Mouse (Mus musculus) intestine, embryonic 14.5 days (tissue): ENCODE data around the gene Lrrc8a. TPM values are rescaled to one million over a fixed set of nuclear protein-coding genes. Genes with fewer than 3 reads are reported as not detected.

Experiments used
- ATAC-seq: fragments of 200-750 bp; cut with Nextera tagmentation; replicated peaks from 2 replicates; pipeline ENCODE4 v1.8.0; 2017; ENCODE audit warnings: low read depth, moderate number of reproducible peaks, moderate TSS enrichment, moderate library complexity; ENCODE audit not compliant: low FRiP score, low TSS enrichment
- DNase-seq: peaks from one replicate; pipeline ENCODE4 v3.0.0-alpha.2; 2018; ENCODE audit warnings: low spot score
- H3K27ac ChIP-seq: fragments of 300-500 bp; sonication (generic); 2 replicates; pipeline ENCODE4 v1.5.1; 2014; ENCODE audit warnings: low read depth, mild to moderate bottlenecking, control low read depth
- H3K27me3 ChIP-seq: fragments of 300-500 bp; sonication (generic); replicated peaks from 2 replicates; pipeline ENCODE4 v1.6.1; 2014; ENCODE audit warnings: low read length, control low read depth; ENCODE audit not compliant: control insufficient read depth, insufficient read depth
- H3K36me3 ChIP-seq: fragments of 300-500 bp; sonication (generic); 2 replicates; pipeline ENCODE4 v1.6.1; 2014; ENCODE audit warnings: low read length, control low read depth; ENCODE audit not compliant: control insufficient read depth, insufficient read depth
- H3K4me1 ChIP-seq: fragments of 300-500 bp; sonication (generic); replicated peaks from 2 replicates; pipeline ENCODE4 v1.6.1; 2014; ENCODE audit warnings: low read length, control low read depth, mixed read lengths; ENCODE audit not compliant: control insufficient read depth, insufficient read depth
- H3K4me2 ChIP-seq: fragments of 300-500 bp; sonication (generic); 2 replicates; pipeline ENCODE4 v1.6.1; 2014; ENCODE audit warnings: low read length
- H3K4me3 ChIP-seq: fragments of 300-500 bp; sonication (generic); 2 replicates; pipeline ENCODE4 v1.5.1; 2014; ENCODE audit warnings: low read depth, low read length, control low read depth, mixed read lengths
- H3K9ac ChIP-seq: fragments of 300-500 bp; sonication (generic); 2 replicates; pipeline ENCODE4 v1.6.1; 2014; ENCODE audit warnings: mild to moderate bottlenecking, low read length
- H3K9me3 ChIP-seq: fragments of 300-500 bp; sonication (generic); 2 replicates; pipeline ENCODE4 v1.6.1; 2016; ENCODE audit warnings: low read length, control low read depth; ENCODE audit not compliant: control insufficient read depth
- WGBS: fragments of 180-500 bp; shearing (Covaris S2); extraction: QIAGEN DNeasy Blood & Tissue Kit; methylation state at CpG from one replicate; pipeline ENCODE4 v1.1.7; 2014; 5-methylcytosine and 5-hydroxymethylcytosine counted together
- polyA plus RNA-seq: library from polyadenylated mRNA; unstranded; fragments of >200 nt; fragmentation: Nextera tagmentation; extraction: Ambion mirVana; gene quantifications from 2 replicates; pipeline ENCODE4 v1.2.1, GENCODE M21; 2014

The Lrrc8a gene
- polyA plus RNA-seq, 1 experiment from 2014 or later, result 43.7 TPM

DNA sequence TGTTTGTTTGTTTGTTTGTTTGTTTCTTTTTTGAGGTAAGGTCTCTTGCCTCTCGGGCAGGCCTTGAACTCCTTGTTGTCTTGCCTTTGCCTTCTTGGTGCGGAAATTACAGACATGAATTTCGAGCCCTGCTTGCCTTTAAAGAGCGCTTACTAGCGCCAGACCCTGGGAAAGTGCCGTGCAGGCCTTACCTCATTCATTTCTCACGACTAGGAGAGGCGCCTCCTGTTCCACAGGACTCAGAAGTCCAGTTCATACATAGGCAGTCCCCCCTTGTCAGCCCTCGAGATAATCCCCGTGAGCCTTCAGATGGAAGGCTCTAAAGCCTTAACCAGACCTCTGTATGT, 49.5 kb downstream of the Lrrc8a start:
- H3K4me1 ChIP-seq, result peaks cover 22% of the 10 kb centered on the region
- peak overlapping the region; percentile 100 for H3K4me3 ChIP-seq
- peaks cover 4% of the 10 kb centered on the region; the same call in 1 of the 2 replicates for H3K36me3 ChIP-seq
- H3K4me2 ChIP-seq, result peak overlapping the region; percentile 92
- DNase-seq, result peak; percentile 64
- no peak for ATAC-seq
- WGBS, result under 1% methylated on average over 10 of the region's 10 CpGs
- peak overlapping the region; percentile 69; the same call in 1 of the 2 replicates for H3K27ac ChIP-seq
- H3K27me3 ChIP-seq, result no peaks in the 10 kb centered on the region
- peak overlapping the region; percentile 69 for H3K9ac ChIP-seq
- no peaks in the 10 kb centered on the region for H3K9me3 ChIP-seq

DNA sequence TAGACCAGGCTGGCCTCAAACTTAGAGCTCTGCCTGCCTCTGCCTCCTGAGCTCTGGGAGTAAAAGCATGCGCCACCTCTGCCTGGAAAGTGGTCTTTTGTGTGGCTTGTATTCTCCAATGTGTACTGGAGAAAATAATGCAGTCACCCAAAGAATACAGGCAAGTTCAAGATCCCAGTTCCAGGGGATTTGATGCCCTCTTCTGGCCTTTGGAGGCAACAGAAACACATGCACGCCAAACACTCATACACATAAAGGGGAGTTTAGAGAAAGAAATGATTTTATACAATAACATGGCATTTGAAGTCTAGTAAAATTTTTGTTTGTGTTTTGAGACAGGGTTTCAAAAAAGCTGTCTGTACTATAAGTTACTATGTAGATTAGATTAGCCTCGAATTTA, 62.0 kb downstream of the Lrrc8a start:
- H3K36me3 ChIP-seq, result peaks cover 76% of the 10 kb centered on the region
- no peak for DNase-seq
- no peaks in the 10 kb centered on the region for H3K9me3 ChIP-seq
- no peak overlapping the region for H3K4me3 ChIP-seq
- H3K4me2 ChIP-seq, result no peak overlapping the region
- 82% methylated on average over 3 of the region's 3 CpGs for WGBS
- H3K27ac ChIP-seq, result no peak overlapping the region
- no peaks in the 10 kb centered on the region for H3K27me3 ChIP-seq
- no peak for ATAC-seq
- H3K9ac ChIP-seq, result no peak overlapping the region
- no peaks in the 10 kb centered on the region for H3K4me1 ChIP-seq

GRCm38 (mm10) chr2:30299966-30300365, 62.5 kb downstream of the Lrrc8a start:
- H3K4me1 ChIP-seq, result no peaks in the 10 kb centered on the region
- H3K27me3 ChIP-seq, result no peaks in the 10 kb centered on the region
- WGBS, result 90% methylated on average over 5 of the region's 5 CpGs
- DNase-seq, result no peak
- no peak overlapping the region for H3K9ac ChIP-seq
- H3K9me3 ChIP-seq, result no peaks in the 10 kb centered on the region
- peaks cover 80% of the 10 kb centered on the region for H3K36me3 ChIP-seq
- H3K4me3 ChIP-seq, result no peak overlapping the region
- no peak for ATAC-seq
- H3K27ac ChIP-seq, result no peak overlapping the region
- H3K4me2 ChIP-seq, result no peak overlapping the region

DNA sequence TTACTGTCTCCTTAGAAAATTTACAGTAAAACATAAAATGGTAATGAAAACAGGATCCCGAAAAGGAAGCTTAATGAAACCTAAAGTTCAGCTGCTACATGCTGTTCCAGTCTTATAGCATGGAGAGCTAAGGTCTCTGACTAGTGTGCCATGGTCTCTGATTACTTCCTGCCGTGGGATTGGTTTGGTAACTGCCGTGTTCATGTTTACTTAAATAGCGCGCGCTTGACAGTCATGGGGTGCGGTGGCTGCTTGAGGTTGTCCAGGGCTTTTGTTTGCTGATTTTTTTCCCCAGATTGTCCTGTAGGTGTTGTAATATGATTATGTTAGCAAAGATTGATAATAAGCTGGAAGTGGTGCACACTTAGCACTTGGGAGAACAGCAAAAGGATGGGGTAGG, 68.6 kb downstream of the Lrrc8a start:
- 88% methylated on average over 7 of the region's 7 CpGs for WGBS
- Histone ChIP-seq H3K4me2 (no peak overlapping the region), H3K4me1 (no peaks in the 10 kb centered on the region), H3K9me3 (no peaks in the 10 kb centered on the region), H3K4me3 (no peak overlapping the region), H3K9ac (no peak overlapping the region), H3K27ac (no peak overlapping the region), H3K27me3 (no peaks in the 10 kb centered on the region), H3K36me3 (peaks cover 95% of the 10 kb centered on the region)
- no peak for ATAC-seq
- no peak for DNase-seq

GRCm38 (mm10) chr2:30309351-30309750, 71.8 kb downstream of the Lrrc8a start:
- Histone ChIP-seq H3K4me3 (no peak overlapping the region), H3K36me3 (peaks cover 92% of the 10 kb centered on the region), H3K4me2 (no peak overlapping the region), H3K27ac (no peak overlapping the region), H3K9ac (no peak overlapping the region), H3K9me3 (no peaks in the 10 kb centered on the region), H3K27me3 (no peaks in the 10 kb centered on the region), H3K4me1 (no peaks in the 10 kb centered on the region)
- ATAC-seq, result no peak
- WGBS, result 81% methylated on average over 3 of the region's 3 CpGs
- no peak for DNase-seq

DNA sequence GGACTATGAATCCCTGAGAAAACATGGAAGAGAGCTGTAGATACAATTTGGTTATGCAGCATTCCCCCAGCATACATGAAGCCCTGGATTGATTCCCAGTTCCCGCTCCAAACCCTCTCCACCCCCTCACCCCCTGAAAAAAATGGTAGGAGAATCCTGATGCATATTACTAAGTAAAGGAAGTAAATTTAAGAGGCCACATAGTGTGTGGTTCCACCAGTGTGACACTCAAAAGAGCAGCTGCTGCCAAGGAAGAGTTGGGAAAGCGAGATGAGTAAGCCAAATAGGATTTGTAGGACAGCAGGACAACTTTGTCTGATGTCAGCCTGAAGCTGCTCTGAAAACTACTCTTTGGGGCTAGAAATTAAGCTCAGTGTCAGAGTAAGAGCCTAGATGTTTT, 74.0 kb downstream of the Lrrc8a start:
- no peak overlapping the region for H3K4me3 ChIP-seq
- H3K27me3 ChIP-seq, result no peaks in the 10 kb centered on the region
- no peaks in the 10 kb centered on the region for H3K4me1 ChIP-seq
- H3K9me3 ChIP-seq, result no peaks in the 10 kb centered on the region
- peaks cover 93% of the 10 kb centered on the region for H3K36me3 ChIP-seq
- DNase-seq (no peak), ATAC-seq (no peak)
- H3K9ac ChIP-seq, result no peak overlapping the region
- no peak overlapping the region for H3K4me2 ChIP-seq
- H3K27ac ChIP-seq, result no peak overlapping the region
- 90% methylated on average over 2 of the region's 2 CpGs for WGBS

Other genes starting within 250 kb of the Lrrc8a start
- 28.7 and 30.3 TPM in 2 replicates for gene Wdr34, start 188.8 kb upstream of the Lrrc8a start, polyA plus RNA-seq
- 557 and 562 TPM in 2 replicates for gene Set, start 180.3 kb upstream of the Lrrc8a start, polyA plus RNA-seq
- 8.2 and 9.9 TPM in 2 replicates for gene Pkn3, start 160.0 kb upstream of the Lrrc8a start, polyA plus RNA-seq
- gene Zdhhc12, start 144.1 kb upstream of the Lrrc8a start, polyA plus RNA-seq, result 60.2 and 60.3 TPM in 2 replicates
- 9.1 and 9.5 TPM in 2 replicates for gene Zer1, start 113.1 kb upstream of the Lrrc8a start, polyA plus RNA-seq
- 8.9 and 10.5 TPM in 2 replicates for gene Tbc1d13, start 104.0 kb upstream of the Lrrc8a start, polyA plus RNA-seq
- gene Endog, start 66.2 kb upstream of the Lrrc8a start, polyA plus RNA-seq, result 30.7 and 38.7 TPM in 2 replicates
- 71.1 and 74.1 TPM in 2 replicates for gene Spout1, start 59.3 kb upstream of the Lrrc8a start, polyA plus RNA-seq
- gene Kyat1, start 31.9 kb upstream of the Lrrc8a start, polyA plus RNA-seq, result 13.0 and 15.6 TPM in 2 replicates
- 0.05 and 0.28 TPM in 2 replicates for gene Gm28035, start 2.9 kb downstream of the Lrrc8a start, polyA plus RNA-seq
- 13.3 and 14.1 TPM in 2 replicates for gene Phyhd1, start 28.5 kb downstream of the Lrrc8a start, polyA plus RNA-seq
- not detected in 2 replicates for gene Gm28038, start 43.3 kb downstream of the Lrrc8a start, polyA plus RNA-seq
- gene Dolk, start 48.6 kb downstream of the Lrrc8a start, polyA plus RNA-seq, result 31.9 and 34.1 TPM in 2 replicates
- 45.2 and 45.9 TPM in 2 replicates for gene Nup188, start 48.7 kb downstream of the Lrrc8a start, polyA plus RNA-seq
- 60.9 and 65.9 TPM in 2 replicates for gene Sh3glb2, start 121.6 kb downstream of the Lrrc8a start, polyA plus RNA-seq
- 22.0 and 24.2 TPM in 2 replicates for gene Miga2, start 126.5 kb downstream of the Lrrc8a start, polyA plus RNA-seq
- gene Dolpp1, start 154.5 kb downstream of the Lrrc8a start, polyA plus RNA-seq, result 40.0 and 41.7 TPM in 2 replicates
- 22.6 and 25.3 TPM in 2 replicates for gene Crat, start 178.1 kb downstream of the Lrrc8a start, polyA plus RNA-seq
- 76.6 and 78.2 TPM in 2 replicates for gene Ptpa, start 178.3 kb downstream of the Lrrc8a start, polyA plus RNA-seq
- 2.1 TPM in 2 replicates for gene Ier5l, start 236.5 kb downstream of the Lrrc8a start, polyA plus RNA-seq